Mouse (Mus musculus) G1E (cell line): Measurements from ENCODE around the gene Pcbp2.

Experiments used
- CTCF ChIP-seq: IDR thresholded peaks from 2 replicates; pipeline ENCODE4 v1.5.1; 2012; ENCODE audit warnings: low read depth, low read length, inconsistent platforms, mixed read lengths
- GATA1 ChIP-seq: IDR thresholded peaks from 2 replicates; pipeline ENCODE4 v1.6.1; 2012; ENCODE audit warnings: borderline replicate concordance, low read length, inconsistent platforms, mixed read lengths

DNA sequence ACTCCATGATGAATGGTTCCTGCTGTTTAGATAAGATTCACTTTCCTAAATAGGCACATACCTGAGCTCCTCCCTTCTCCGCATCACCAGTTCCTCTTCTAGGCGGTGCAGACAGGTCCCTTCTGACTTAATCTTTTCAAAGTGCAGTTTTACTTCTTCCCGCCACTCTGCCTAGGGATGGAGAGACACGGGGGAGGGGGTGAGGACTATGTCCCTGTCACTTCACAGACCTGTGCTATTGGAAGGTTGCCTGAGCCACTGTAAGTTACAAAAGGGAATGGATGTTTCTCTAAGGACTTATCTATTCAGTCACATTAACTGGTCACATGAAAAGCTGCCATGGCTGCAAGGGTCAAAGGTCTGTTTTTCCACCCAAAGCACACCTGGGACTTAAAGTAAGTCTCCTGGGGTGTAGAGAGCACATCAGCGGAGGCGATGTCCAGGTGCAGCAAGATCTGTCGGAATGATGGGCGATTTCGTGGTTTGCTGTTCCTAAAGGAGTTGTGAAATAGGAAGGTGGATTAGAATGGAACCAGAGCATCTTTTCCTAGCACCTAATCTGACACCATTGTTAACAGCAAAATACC lies 32.0 kb downstream of the Pcbp2 start:
- TF ChIP-seq CTCF (no peak), GATA1 (no peak)
